In genomic region chr7:104218701-104219569, GRCm38 (mm10) we compare ENCODE assay signal across 9 mouse cellular contexts. TPM values are rescaled to one million over a fixed set of nuclear protein-coding genes. Genes with fewer than 3 reads are reported as not detected.
DNase-seq lines count a peak whose midpoint lies in the region; ATAC-seq and TF ChIP-seq lines count a peak whose summit lies in the region.
"Had no signal": no experiment of that assay in that cellular context is flagged by ENCODE, and none has a peak within 500 bp of the region (broad histone marks: within the 10 kb centered on the region; RNA-seq: fewer than 3 reads in every experiment).

TSS of gene Trim6 (plus strand) at chr7:104218793.

- peak within 1 kb of the TSS; percentile 32 for H3K4me3 ChIP-seq in hindbrain, embryonic 15.5 days
- peak within 1 kb of the TSS; percentile 62 for H3K4me3 ChIP-seq in liver, adult 2 months (ENCODE audit: insufficient read depth, low read depth, low read length)
- H3K4me3 ChIP-seq in midbrain, embryonic 15.5 days: peak within 1 kb of the TSS; percentile 14

- peak; percentile 75 for ATAC-seq in hindbrain, embryonic 15.5 days (ENCODE audit: low FRiP score, low read depth)
- ATAC-seq in midbrain, embryonic 15.5 days (replicated peaks): peak; percentile 74

- H3K79me2 ChIP-seq in liver, adult 2 months (ENCODE audit: control insufficient read depth, insufficient read depth, low read length): no peaks in the 10 kb centered on the region

- WGBS in hindbrain, embryonic 15.5 days: 3% methylated on average over 37 of the region's 37 CpGs
- 15% methylated on average over 37 of the region's 37 CpGs for WGBS in liver, adult 2 months
- WGBS in midbrain, embryonic 15.5 days: 3% methylated on average over 37 of the region's 37 CpGs

- 0 out of 2 replicates have a peak, but pooled peaks cover 4% of the 10 kb centered on the region for H3K27me3 ChIP-seq in hindbrain, embryonic 15.5 days
- no peaks in the 10 kb centered on the region for H3K27me3 ChIP-seq in liver, adult 2 months (ENCODE audit: control insufficient read depth, insufficient read depth, low read length)
- H3K27me3 ChIP-seq in midbrain, embryonic 15.5 days (replicated peaks): 0 out of 2 replicates have a peak, but pooled peaks cover 3% of the 10 kb centered on the region
- H3K27me3 ChIP-seq: CH12.LX had no signal

- no peak for TF ChIP-seq POLR2A in liver, adult 2 months (IDR thresholded peaks at IDR 0.05; ENCODE audit: extremely low read depth, insufficient read depth, low read length)

- no peak for TF ChIP-seq CTCF in liver, adult 2 months (IDR thresholded peaks at IDR 0.05; ENCODE audit: low read depth, low read length)

- no peaks in the 10 kb centered on the region for H3K36me3 ChIP-seq in hindbrain, embryonic 15.5 days
- H3K36me3 ChIP-seq in liver, adult 2 months (ENCODE audit: control insufficient read depth, insufficient read depth, low read length): no peaks in the 10 kb centered on the region
- no peaks in the 10 kb centered on the region for H3K36me3 ChIP-seq in midbrain, embryonic 15.5 days (replicated peaks)

- peak within 1 kb of the TSS; percentile 55 for H3K4me2 ChIP-seq in hindbrain, embryonic 15.5 days
- H3K4me2 ChIP-seq in midbrain, embryonic 15.5 days: peak within 1 kb of the TSS; percentile 46

- H3K4me1 ChIP-seq in hindbrain, embryonic 15.5 days (replicated peaks): peaks cover 10% of the 10 kb centered on the region
- peaks cover 3% of the 10 kb centered on the region; the same call in 1 of the 2 replicates for H3K4me1 ChIP-seq in liver, adult 2 months (ENCODE audit: control insufficient read depth, insufficient read depth, low read length)
- H3K4me1 ChIP-seq in midbrain, embryonic 15.5 days: peaks cover 8% of the 10 kb centered on the region; the same call in 1 of the 2 replicates

- DNase-seq in cerebellum, postnatal 10 days: peak; percentile 45 to 66
- no peak for DNase-seq in cerebellum, adult 11-12 months
- peak; percentile 25 for DNase-seq in c-Kit-positive CD71-positive TER-119-positive erythroid progenitor cells, embryonic 14.5 days (ENCODE audit: low spot score)
- peak; percentile 76 for DNase-seq in gastrocnemius, postnatal 10 days
- DNase-seq in liver, adult 2 months (ENCODE audit: extremely low read depth, low read depth, low spot score): peak; percentile 71
- DNase-seq in testis, postnatal 14 days (ENCODE audit: low spot score): peak; percentile 73

- no peak within 1 kb of the TSS for H3K27ac ChIP-seq in hindbrain, embryonic 15.5 days (replicated peaks)
- H3K27ac ChIP-seq in liver, adult 2 months (replicated peaks; ENCODE audit: insufficient read depth, low read depth, low read length): no peak within 1 kb of the TSS
- H3K27ac ChIP-seq in midbrain, embryonic 15.5 days: no peak within 1 kb of the TSS

- H3K9me3 ChIP-seq in hindbrain, embryonic 15.5 days: no peaks in the 10 kb centered on the region
- no peaks in the 10 kb centered on the region for H3K9me3 ChIP-seq in midbrain, embryonic 15.5 days

- H3K9ac ChIP-seq in hindbrain, embryonic 15.5 days: no peak within 1 kb of the TSS; the same call in none of the 2 replicates
- peak within 1 kb of the TSS; percentile 48 for H3K9ac ChIP-seq in liver, adult 2 months (ENCODE audit: low read depth, low read length)
- H3K9ac ChIP-seq in midbrain, embryonic 15.5 days: no peak within 1 kb of the TSS

RNA-seq across cellular contexts. Expression of gene Trim6, which starts in this region (rescaled TPM):
- under 1 TPM; 0.32 to 0.61 TPM for total RNA-seq in gastrocnemius, postnatal 10 days (2021)
- 0.16 and 0.37 TPM in 2 replicates for polyA plus RNA-seq in hindbrain, embryonic 15.5 days (2015; fragmentation: Nextera tagmentation; extraction: Ambion mirVana)
- 0.07 and 0.18 TPM in 2 replicates for total RNA-seq in liver, adult 2 months (2014; rRNA removed)
- 0.27 and 0.75 TPM in 2 replicates for polyA plus RNA-seq in liver, adult 2 months (2012; rRNA removed)
- 0.24 and 0.31 TPM in 2 replicates for polyA plus RNA-seq in midbrain, embryonic 15.5 days (2015; fragmentation: Nextera tagmentation; extraction: Ambion mirVana)
- total RNA-seq: CH12.LX had no signal

Comparison
In these comparisons a context has a peak if more than half of its experiments do, and no peak if none do; other contexts are left out.
1. Peak in DNase-seq in gastrocnemius, postnatal 10 days; RNA of the gene not detected or under 1 TPM.
2. Peak in ATAC-seq, H3K4me3 ChIP-seq and H3K4me2 ChIP-seq in hindbrain, embryonic 15.5 days; RNA of the gene not detected or under 1 TPM.
3. Peak in DNase-seq, H3K4me3 ChIP-seq and H3K9ac ChIP-seq in liver, adult 2 months; RNA of the gene not detected or under 1 TPM.
4. Peak in ATAC-seq, H3K4me3 ChIP-seq and H3K4me2 ChIP-seq in midbrain, embryonic 15.5 days; RNA of the gene not detected or under 1 TPM.